Mouse (Mus musculus) bone marrow, adult 2 months (tissue): ENCODE results near the gene Tmsb4x.

ENCODE experiments used
- CTCF ChIP-seq: fragments of 200-500 bp; IDR thresholded peaks from 2 replicates; pipeline ENCODE4 v1.5.1; 2011; ENCODE audit warnings: low read length, control low read depth; ENCODE audit not compliant: control insufficient read depth, insufficient read depth
- POLR2A ChIP-seq: fragments of 200-500 bp; IDR thresholded peaks from 2 replicates; pipeline ENCODE4 v1.6.1; 2011; ENCODE audit warnings: low read depth, mild to moderate bottlenecking, control low read depth, low read length, borderline replicate concordance; ENCODE audit not compliant: control insufficient read depth

GRCm38 (mm10) chrX:167229819-167230218 is 20.7 kb upstream of the Tmsb4x start:
- TF ChIP-seq POLR2A (no peak), CTCF (no peak)
